ENCODE assay signal across 8 mouse cellular contexts in the genomic region with DNA sequence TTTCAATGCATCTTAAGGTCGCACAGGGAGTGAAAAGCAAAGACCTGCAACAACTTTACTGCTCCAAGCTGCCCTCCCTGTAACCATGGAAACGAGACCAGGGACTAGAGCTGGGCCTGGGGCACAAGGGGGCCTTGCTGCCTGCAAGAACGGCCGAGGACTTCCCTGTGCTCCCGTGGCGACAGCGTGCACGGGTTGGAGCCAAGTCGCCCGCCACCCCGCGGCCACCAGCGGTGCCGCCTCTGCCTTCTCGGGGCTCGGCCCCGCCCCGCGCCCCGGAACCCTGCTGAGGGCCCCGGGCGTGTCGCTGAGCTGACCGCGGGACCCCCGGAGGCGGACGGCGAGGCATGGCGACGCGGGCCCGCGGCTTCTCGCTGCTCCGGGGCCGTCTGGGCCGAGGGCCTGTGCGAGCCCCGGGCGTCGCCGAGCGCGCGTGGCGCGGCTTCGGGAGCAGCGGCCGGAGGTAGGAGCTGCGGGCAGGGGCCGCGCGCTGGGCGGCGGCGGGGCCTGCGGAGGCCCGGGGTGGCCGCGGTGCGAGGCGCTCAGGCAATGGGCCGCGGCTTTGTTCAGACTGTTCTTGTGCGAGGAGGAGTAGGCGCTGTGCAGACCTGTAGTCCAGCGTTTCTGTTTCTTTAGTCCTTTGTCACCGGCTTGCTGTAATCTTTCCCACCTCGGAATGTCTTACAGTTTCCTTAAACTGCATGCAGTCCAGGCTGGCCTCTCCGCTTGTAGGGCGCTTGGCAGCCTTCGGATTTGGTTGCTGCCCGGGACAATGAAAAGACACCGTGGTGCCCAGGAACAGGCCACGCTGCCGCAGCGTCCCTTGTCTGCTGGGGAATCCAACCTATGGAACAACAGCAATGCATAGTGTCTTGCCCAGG. TPM values are rescaled to one million over a fixed set of nuclear protein-coding genes. Genes with fewer than 3 reads are reported as not detected.
DNase-seq lines count a peak whose midpoint lies in the region; ATAC-seq lines count a peak whose summit lies in the region.

A gene (plus strand): TSS at position 147 of the 881 bp plus-strand sequence.

- peak within 1 kb of the TSS; percentile 55 for H3K4me2 ChIP-seq in hindbrain, embryonic 14.5 days (replicated peaks)

- under 1% methylated on average over 70 of the region's 79 CpGs for WGBS in hindbrain, embryonic 14.5 days

- DNase-seq in T-cell, adult 2 months (ENCODE audit: low spot score): peak; percentile 72
- peak; percentile 60 to 66 for DNase-seq in cerebellum, postnatal 36 days
- DNase-seq in frontal cortex, postnatal 36 days (ENCODE audit: low spot score in 2 of 2): peak; percentile 68 to 75
- peak; percentile 80 for DNase-seq in hindbrain, embryonic 14.5 days (ENCODE audit: low spot score)
- peak; percentile 36 for DNase-seq in left cerebral cortex, adult 11 months (ENCODE audit: low spot score)
- peak; percentile 91 to 94 for DNase-seq in lung, postnatal 4 days
- DNase-seq in retina, postnatal 1 day: peak; percentile 95
- DNase-seq in thymus, postnatal 4 days: peak; percentile 90

- H3K27ac ChIP-seq in hindbrain, embryonic 14.5 days: peak within 1 kb of the TSS; percentile 98

- peak within 1 kb of the TSS; percentile 74 for H3K4me3 ChIP-seq in hindbrain, embryonic 14.5 days (replicated peaks; ENCODE audit: low read length)

- H3K36me3 ChIP-seq in hindbrain, embryonic 14.5 days (replicated peaks; ENCODE audit: control insufficient read depth, insufficient read depth): peaks cover 14% of the 10 kb centered on the region

- peaks cover 14% of the 10 kb centered on the region for H3K4me1 ChIP-seq in hindbrain, embryonic 14.5 days (replicated peaks; ENCODE audit: control insufficient read depth, insufficient read depth, low read length)

- peak within 1 kb of the TSS; percentile 99 for H3K9ac ChIP-seq in hindbrain, embryonic 14.5 days

- no peaks in the 10 kb centered on the region for H3K9me3 ChIP-seq in hindbrain, embryonic 14.5 days (ENCODE audit: control insufficient read depth, low read length)

- no peaks in the 10 kb centered on the region for H3K27me3 ChIP-seq in hindbrain, embryonic 14.5 days (ENCODE audit: control insufficient read depth, insufficient read depth, low read length)

- peak; percentile 98 for ATAC-seq in hindbrain, embryonic 14.5 days (ENCODE audit: low FRiP score)

RNA-seq across cellular contexts. Expression of the gene that starts here (rescaled TPM):
- polyA plus RNA-seq in hindbrain, embryonic 14.5 days (2014; fragmentation: Nextera tagmentation; extraction: Ambion mirVana): 88.3 and 95.7 TPM in 2 replicates

Comparison
In these comparisons a context has a peak if more than half of its experiments do, and no peak if none do; other contexts are left out.
1. Peak in every context shown above with its lines: DNase-seq, ATAC-seq, H3K4me3 ChIP-seq and H3K27ac ChIP-seq.
2. DNase-seq: peak in every context shown above with its lines; median percentile 95 in retina, postnatal 1 day; 92 in lung, postnatal 4 days; 90 in thymus, postnatal 4 days; 80 in hindbrain, embryonic 14.5 days; 72 in T-cell, adult 2 months; 72 in frontal cortex, postnatal 36 days; 63 in cerebellum, postnatal 36 days; 36 in left cerebral cortex, adult 11 months.